Mouse (Mus musculus): ENCODE results near the gene Ptpn14. TPM values are rescaled to one million over a fixed set of nuclear protein-coding genes. Genes with fewer than 3 reads are reported as not detected.

Gene Ptpn14
- total RNA-seq, 2 experiments from 2014 or later = 14.5 to 14.8 TPM

- no peak overlapping the region for H3K4me3 ChIP-seq
- TF ChIP-seq CTCF (conservative IDR thresholded peaks at IDR 0.05) = peak; percentile 15; the same call in 1 of the 2 replicates
- no peak overlapping the region for H3K27ac ChIP-seq
- DNase-seq (ENCODE audit: low spot score in 2 of 2) = no peak
These were observed 142.5 kb downstream of the Ptpn14 start for GRCm38 (mm10) chr1:189870539-189870938.

- no peak overlapping the region for H3K27ac ChIP-seq
- no peak for TF ChIP-seq CTCF (conservative IDR thresholded peaks at IDR 0.05)
- no peak overlapping the region for H3K4me3 ChIP-seq
- no peak for DNase-seq (ENCODE audit: low spot score in 2 of 2)
These were observed 143.6 kb downstream of the Ptpn14 start for GRCm38 (mm10) chr1:189871625-189872024.

GRCm38 (mm10) chr1:189872050-189872449 lies 144.0 kb downstream of the Ptpn14 start:
- TF ChIP-seq CTCF (conservative IDR thresholded peaks at IDR 0.05) = no peak
- no peak overlapping the region for H3K4me3 ChIP-seq
- no peak overlapping the region for H3K27ac ChIP-seq
- DNase-seq (ENCODE audit: low spot score in 2 of 2) = no peak

GRCm38 (mm10) chr1:189873591-189873990 lies 145.5 kb downstream of the Ptpn14 start:
- no peak for TF ChIP-seq CTCF (conservative IDR thresholded peaks at IDR 0.05)
- DNase-seq (ENCODE audit: low spot score in 2 of 2) = no peak
- no peak overlapping the region for H3K27ac ChIP-seq
- H3K4me3 ChIP-seq = no peak overlapping the region

GRCm38 (mm10) chr1:189875439-189875861 lies 147.4 kb downstream of the Ptpn14 start:
- Histone ChIP-seq H3K4me3 (no peak overlapping the region), H3K27ac (no peak overlapping the region)
- no peak for DNase-seq (ENCODE audit: low spot score in 2 of 2)
- TF ChIP-seq CTCF (conservative IDR thresholded peaks at IDR 0.05) = no peak

- TF ChIP-seq CTCF (conservative IDR thresholded peaks at IDR 0.05) = no peak
- no peak overlapping the region for H3K4me3 ChIP-seq
- DNase-seq (ENCODE audit: low spot score in 2 of 2) = no peak
- H3K27ac ChIP-seq = no peak overlapping the region
These were observed 148.1 kb downstream of the Ptpn14 start for GRCm38 (mm10) chr1:189876162-189876561.

GRCm38 (mm10) chr1:189879212-189879611 lies 151.1 kb downstream of the Ptpn14 start:
- Histone ChIP-seq H3K4me3 (no peak overlapping the region), H3K27ac (no peak overlapping the region)
- no peak for DNase-seq (ENCODE audit: low spot score in 2 of 2)
- TF ChIP-seq CTCF (conservative IDR thresholded peaks at IDR 0.05) = peak; percentile 58

GRCm38 (mm10) chr1:189879965-189880364 lies 151.9 kb downstream of the Ptpn14 start:
- no peak for DNase-seq (ENCODE audit: low spot score in 2 of 2)
- TF ChIP-seq CTCF (conservative IDR thresholded peaks at IDR 0.05) = no peak
- no peak overlapping the region for H3K4me3 ChIP-seq
- 0 out of 2 replicates have a peak overlapping the region, but pooled peaks have one; percentile 39 for H3K27ac ChIP-seq

GRCm38 (mm10) chr1:189880745-189881144 lies 152.7 kb downstream of the Ptpn14 start:
- Histone ChIP-seq H3K27ac (no peak overlapping the region), H3K4me3 (no peak overlapping the region)
- no peak for TF ChIP-seq CTCF (conservative IDR thresholded peaks at IDR 0.05)
- no peak for DNase-seq (ENCODE audit: low spot score in 2 of 2)

- peak in 1 of 2 experiments; percentile 45 for DNase-seq (ENCODE audit: low spot score in 2 of 2)
- Histone ChIP-seq H3K27ac (peak overlapping the region; percentile 65; the same call in 1 of the 2 replicates), H3K4me3 (no peak overlapping the region)
- peak; percentile 89 for TF ChIP-seq CTCF (conservative IDR thresholded peaks at IDR 0.05)
These were observed 154.8 kb downstream of the Ptpn14 start for GRCm38 (mm10) chr1:189882886-189883285.

- Histone ChIP-seq H3K27ac (peak overlapping the region; percentile 65), H3K4me3 (no peak overlapping the region)
- DNase-seq (ENCODE audit: low spot score in 2 of 2) = peak; percentile 37 to 70
- TF ChIP-seq CTCF (conservative IDR thresholded peaks at IDR 0.05) = peak; percentile 71
These were observed 155.6 kb downstream of the Ptpn14 start for GRCm38 (mm10) chr1:189883531-189884170.

GRCm38 (mm10) chr1:189884951-189885350 lies 156.9 kb downstream of the Ptpn14 start:
- DNase-seq (ENCODE audit: low spot score in 2 of 2) = no peak
- TF ChIP-seq CTCF (conservative IDR thresholded peaks at IDR 0.05) = no peak
- no peak overlapping the region for H3K4me3 ChIP-seq
- no peak overlapping the region for H3K27ac ChIP-seq

GRCm38 (mm10) chr1:189885975-189886374 lies 157.9 kb downstream of the Ptpn14 start:
- H3K27ac ChIP-seq = no peak overlapping the region
- no peak for TF ChIP-seq CTCF (conservative IDR thresholded peaks at IDR 0.05)
- H3K4me3 ChIP-seq = no peak overlapping the region
- no peak for DNase-seq (ENCODE audit: low spot score in 2 of 2)

- Histone ChIP-seq H3K27ac (no peak overlapping the region), H3K4me3 (no peak overlapping the region)
- peak; percentile 94 for TF ChIP-seq CTCF (conservative IDR thresholded peaks at IDR 0.05)
- peak; percentile 29 to 72 for DNase-seq (ENCODE audit: low spot score in 2 of 2)
These were observed 159.4 kb downstream of the Ptpn14 start for GRCm38 (mm10) chr1:189887518-189887917.

Data from layer of hippocampus, adult 2 months (tissue).